Mouse (Mus musculus) 3134 (cell line): ENCODE results near the gene V1rd19.
"Not testable (repeated sequence)": the region's sequence is repeated elsewhere in the genome, so short reads cannot be mapped to it uniquely, and the experiment has no call there.

Experiments used
- DNase-seq: peaks from one replicate; pipeline ENCODE4 v3.0.0-alpha.2; 2011; ENCODE audit warnings: low spot score; ENCODE audit not compliant: insufficient read length; ENCODE audit errors: extremely low read depth

Gene V1rd19

GRCm38 (mm10) chr7:24001391-24001790 lies at the start of gene V1rd19:
Gene V1rd19 (plus strand): TSS chr7:24001691.
- no peak for DNase-seq

DNA sequence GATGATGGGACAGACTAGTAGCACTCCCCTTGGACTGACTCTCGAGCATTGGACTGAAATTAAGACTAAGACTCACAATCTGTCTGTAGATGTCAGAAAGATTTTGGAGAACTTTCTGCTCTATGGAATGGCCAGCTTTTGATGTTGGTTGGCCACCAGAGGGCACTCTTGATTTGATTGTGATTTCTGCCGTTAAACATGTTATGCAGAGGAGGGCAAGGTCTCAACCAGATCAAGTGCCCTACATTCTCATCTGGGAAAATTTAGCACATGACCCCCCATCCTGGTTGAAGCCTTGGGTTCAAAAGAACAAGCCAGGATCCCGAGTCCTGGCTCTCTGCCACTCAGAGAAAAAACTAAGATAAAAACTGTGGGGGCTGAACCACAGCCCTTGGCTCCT lies 33.4 kb upstream of the V1rd19 start:
- DNase-seq = not testable (repeated sequence)

DNA sequence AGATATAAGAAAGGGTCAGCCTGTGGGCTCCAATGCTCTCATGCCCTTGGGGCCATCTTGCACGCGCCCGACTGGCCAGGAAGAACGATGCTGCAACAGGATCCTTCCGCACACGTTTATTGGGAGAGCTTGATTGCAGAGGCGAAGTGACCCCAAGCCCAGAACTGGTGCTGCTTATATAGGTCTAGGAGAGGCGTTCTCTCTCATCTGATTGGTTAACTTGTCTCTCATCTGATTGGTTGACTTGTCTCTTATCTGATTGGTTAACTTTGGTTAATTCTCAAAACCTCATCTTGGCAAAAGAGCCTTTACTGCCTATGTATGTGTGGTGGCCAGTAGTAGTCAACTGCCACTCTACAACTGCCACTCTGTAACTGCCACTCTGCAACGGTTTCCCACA lies 27.2 kb upstream of the V1rd19 start, which contains the start of gene Vmn1r181:
Gene Vmn1r181 (plus strand): TSS at position 301 of the 400 bp plus-strand sequence.
- not testable (repeated sequence) for DNase-seq

GRCm38 (mm10) chr7:24052660-24053304 lies 51.3 kb downstream of the V1rd19 start, which contains the start of gene Vmn1r183:
Gene Vmn1r183 (plus strand): TSS chr7:24053254.
- DNase-seq = no peak
